Mouse (Mus musculus) liver, embryonic 14.5 days (tissue): ENCODE measurements around the gene Rhot2.

Experiments used
- CTCF ChIP-seq: IDR thresholded peaks from 2 replicates; pipeline ENCODE4 v1.5.1; 2016; ENCODE audit warnings: antibody characterized with exemption, low read depth, control low read depth
- EP300 ChIP-seq: IDR thresholded peaks from 2 replicates; pipeline ENCODE4 v1.6.1; 2016; ENCODE audit warnings: antibody characterized with exemption, low read depth

GRCm38 (mm10) chr17:25795609-25796092, 49.0 kb downstream of the Rhot2 start, which contains the start of gene AC134908.4:
- TF ChIP-seq CTCF (no peak), EP300 (no peak)
